Mouse (Mus musculus): ENCODE measurements around the gene Vstm2l. TPM values are rescaled to one million over a fixed set of nuclear protein-coding genes. Genes with fewer than 3 reads are reported as not detected.

The Vstm2l gene
- total and polyA plus RNA-seq, 2 experiments from 2014 or later = not detected

DNA sequence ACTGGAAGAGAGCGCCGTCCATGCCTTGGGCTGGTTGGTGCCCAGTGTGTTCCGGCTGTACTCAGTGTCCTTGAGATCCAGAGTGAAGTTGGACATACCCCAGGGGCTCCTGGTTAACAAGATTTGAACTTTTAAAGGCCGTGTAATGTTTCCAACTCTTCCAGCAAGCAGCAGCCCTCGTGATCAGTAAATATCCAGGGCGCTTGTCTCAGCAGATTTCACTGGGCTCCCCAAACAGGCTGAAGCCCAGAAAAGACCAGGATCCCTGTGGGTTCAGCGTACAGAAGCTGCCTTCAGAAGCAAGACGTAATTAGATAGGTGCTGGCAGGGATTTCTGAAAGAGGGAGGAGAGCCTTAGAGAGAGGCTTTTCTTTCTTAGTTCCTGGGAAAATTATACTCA, 39.3 kb upstream of the Vstm2l start:
- WGBS = 83% methylated on average over 8 of the region's 8 CpGs
- Histone ChIP-seq H3K4me1 (ENCODE audit: control insufficient read depth, insufficient read depth) (no peaks in the 10 kb centered on the region), H3K9me3 (replicated peaks; ENCODE audit: control insufficient read depth, low read length) (no peaks in the 10 kb centered on the region), H3K4me2 (ENCODE audit: low read depth, low read length) (no peak overlapping the region), H3K36me3 (replicated peaks; ENCODE audit: control insufficient read depth, insufficient read depth, low read length) (0 out of 2 replicates have a peak, but pooled peaks cover 6% of the 10 kb centered on the region), H3K4me3 (ENCODE audit: low read depth, low read length) (no peak overlapping the region), H3K27me3 (ENCODE audit: control insufficient read depth, insufficient read depth, low read length) (no peaks in the 10 kb centered on the region), H3K9ac (replicated peaks; ENCODE audit: low read depth, low read length) (no peak overlapping the region), H3K27ac (ENCODE audit: low read depth) (no peak overlapping the region)
- no peak for TF ChIP-seq CTCF (IDR thresholded peaks at IDR 0.05; ENCODE audit: low read depth)
- TF ChIP-seq EP300 (IDR thresholded peaks at IDR 0.05; ENCODE audit: low read depth) = no peak
- DNase-seq (ENCODE audit: low spot score) (no peak), ATAC-seq (ENCODE audit: insufficient read depth, low read depth) (no peak)

DNA sequence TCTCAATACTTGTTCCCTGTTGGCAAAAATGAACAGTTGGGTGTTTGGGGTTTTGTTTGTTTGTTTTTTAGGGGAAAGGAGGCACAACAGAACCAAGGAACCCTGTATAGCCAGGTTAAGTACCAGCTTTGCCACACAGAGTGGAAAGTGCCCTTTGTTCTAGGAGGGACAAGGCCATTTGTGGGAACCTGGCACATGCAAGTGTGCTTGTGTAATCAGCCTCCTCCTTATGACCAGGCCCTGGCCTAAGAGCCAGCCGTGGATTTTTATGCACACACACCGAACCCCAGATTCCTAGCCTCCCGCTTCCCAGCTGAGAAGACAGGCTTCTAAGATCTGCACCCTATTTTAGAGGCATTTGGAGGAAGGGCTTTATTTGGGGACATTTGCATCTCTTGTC, 37.1 kb upstream of the Vstm2l start:
- ATAC-seq (ENCODE audit: insufficient read depth, low read depth) (no peak), DNase-seq (ENCODE audit: low spot score) (no peak)
- TF ChIP-seq EP300 (IDR thresholded peaks at IDR 0.05; ENCODE audit: low read depth) = no peak
- no peak for TF ChIP-seq CTCF (IDR thresholded peaks at IDR 0.05; ENCODE audit: low read depth)
- no peak overlapping the region for H3K4me3 ChIP-seq (ENCODE audit: low read depth, low read length)
- no peak overlapping the region for H3K9ac ChIP-seq (replicated peaks; ENCODE audit: low read depth, low read length)
- no peaks in the 10 kb centered on the region for H3K9me3 ChIP-seq (replicated peaks; ENCODE audit: control insufficient read depth, low read length)
- no peaks in the 10 kb centered on the region for H3K4me1 ChIP-seq (ENCODE audit: control insufficient read depth, insufficient read depth)
- H3K27ac ChIP-seq (ENCODE audit: low read depth) = no peak overlapping the region
- 90% methylated on average over 3 of the region's 3 CpGs for WGBS
- H3K36me3 ChIP-seq (replicated peaks; ENCODE audit: control insufficient read depth, insufficient read depth, low read length) = no peaks in the 10 kb centered on the region
- H3K27me3 ChIP-seq (ENCODE audit: control insufficient read depth, insufficient read depth, low read length) = no peaks in the 10 kb centered on the region
- no peak overlapping the region for H3K4me2 ChIP-seq (ENCODE audit: low read depth, low read length)

DNA sequence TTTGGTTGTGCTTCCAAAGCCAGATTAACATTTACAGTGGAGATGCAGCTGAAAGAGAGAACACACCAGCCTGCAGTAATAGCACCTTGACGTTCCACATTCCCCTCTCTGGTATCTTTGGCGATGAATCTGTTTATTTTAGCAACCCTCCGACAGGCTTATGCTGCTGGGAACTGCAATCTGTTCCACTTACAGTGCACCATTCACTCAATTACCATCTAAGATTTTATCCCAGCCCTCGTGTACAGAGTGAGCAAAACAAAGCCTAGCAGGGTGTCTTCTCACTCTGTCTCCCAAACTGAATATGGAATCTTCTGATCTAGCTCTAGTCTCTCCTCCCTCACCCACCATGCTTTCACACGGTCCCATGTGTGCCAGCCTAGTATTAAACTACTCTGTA, 36.5 kb upstream of the Vstm2l start:
- H3K27me3 ChIP-seq (ENCODE audit: control insufficient read depth, insufficient read depth, low read length) = no peaks in the 10 kb centered on the region

GRCm38 (mm10) chr2:157881939-157882338, 32.5 kb upstream of the Vstm2l start:
- no peak overlapping the region for H3K27ac ChIP-seq (ENCODE audit: low read depth)

More for the DNA sequence above, 36.5 kb upstream of the Vstm2l start:
- WGBS = 50% methylated on average over 5 of the region's 5 CpGs
- H3K4me2 ChIP-seq (ENCODE audit: low read depth, low read length) = no peak overlapping the region
- H3K9me3 ChIP-seq (replicated peaks; ENCODE audit: control insufficient read depth, low read length) = no peaks in the 10 kb centered on the region
- no peaks in the 10 kb centered on the region for H3K4me1 ChIP-seq (ENCODE audit: control insufficient read depth, insufficient read depth)
- no peak overlapping the region for H3K4me3 ChIP-seq (ENCODE audit: low read depth, low read length)
- ATAC-seq (ENCODE audit: insufficient read depth, low read depth) = no peak
- DNase-seq (ENCODE audit: low spot score) = no peak
- no peak overlapping the region for H3K27ac ChIP-seq (ENCODE audit: low read depth)
- no peaks in the 10 kb centered on the region for H3K36me3 ChIP-seq (replicated peaks; ENCODE audit: control insufficient read depth, insufficient read depth, low read length)
- TF ChIP-seq EP300 (IDR thresholded peaks at IDR 0.05; ENCODE audit: low read depth) (no peak), CTCF (IDR thresholded peaks at IDR 0.05; ENCODE audit: low read depth) (no peak)
- H3K9ac ChIP-seq (replicated peaks; ENCODE audit: low read depth, low read length) = no peak overlapping the region

GRCm38 (mm10) chr2:157887275-157888025, 27.0 kb upstream of the Vstm2l start:
- no peak overlapping the region for H3K27ac ChIP-seq (ENCODE audit: low read depth)
- no peaks in the 10 kb centered on the region for H3K4me1 ChIP-seq (ENCODE audit: control insufficient read depth, insufficient read depth)
- ATAC-seq (ENCODE audit: insufficient read depth, low read depth) (no peak), DNase-seq (ENCODE audit: low spot score) (no peak)
- peaks cover 32% of the 10 kb centered on the region for H3K36me3 ChIP-seq (replicated peaks; ENCODE audit: control insufficient read depth, insufficient read depth, low read length)
- no peaks in the 10 kb centered on the region for H3K27me3 ChIP-seq (ENCODE audit: control insufficient read depth, insufficient read depth, low read length)
- H3K4me3 ChIP-seq (ENCODE audit: low read depth, low read length) = no peak overlapping the region
- H3K4me2 ChIP-seq (ENCODE audit: low read depth, low read length) = no peak overlapping the region
- no peak overlapping the region for H3K9ac ChIP-seq (replicated peaks; ENCODE audit: low read depth, low read length)
- TF ChIP-seq CTCF (IDR thresholded peaks at IDR 0.05; ENCODE audit: low read depth) (no peak), EP300 (IDR thresholded peaks at IDR 0.05; ENCODE audit: low read depth) (no peak)
- 63% methylated on average over 10 of the region's 10 CpGs for WGBS
- no peaks in the 10 kb centered on the region for H3K9me3 ChIP-seq (replicated peaks; ENCODE audit: control insufficient read depth, low read length)

More at GRCm38 (mm10) chr2:157881939-157882338, 32.5 kb upstream of the Vstm2l start:
- Histone ChIP-seq H3K9me3 (replicated peaks; ENCODE audit: control insufficient read depth, low read length) (no peaks in the 10 kb centered on the region), H3K4me3 (ENCODE audit: low read depth, low read length) (no peak overlapping the region), H3K4me2 (ENCODE audit: low read depth, low read length) (no peak overlapping the region), H3K36me3 (replicated peaks; ENCODE audit: control insufficient read depth, insufficient read depth, low read length) (peaks cover 23% of the 10 kb centered on the region), H3K4me1 (ENCODE audit: control insufficient read depth, insufficient read depth) (no peaks in the 10 kb centered on the region), H3K27me3 (ENCODE audit: control insufficient read depth, insufficient read depth, low read length) (no peaks in the 10 kb centered on the region), H3K9ac (replicated peaks; ENCODE audit: low read depth, low read length) (no peak overlapping the region)
- no peak for TF ChIP-seq EP300 (IDR thresholded peaks at IDR 0.05; ENCODE audit: low read depth)
- TF ChIP-seq CTCF (IDR thresholded peaks at IDR 0.05; ENCODE audit: low read depth) = no peak
- no peak for ATAC-seq (ENCODE audit: insufficient read depth, low read depth)
- 23% methylated on average over 11 of the region's 11 CpGs for WGBS
- no peak for DNase-seq (ENCODE audit: low spot score)

- H3K4me2 ChIP-seq (ENCODE audit: low read depth, low read length) = no peak overlapping the region
- no peaks in the 10 kb centered on the region for H3K9me3 ChIP-seq (replicated peaks; ENCODE audit: control insufficient read depth, low read length)
- DNase-seq (ENCODE audit: low spot score) (no peak), ATAC-seq (ENCODE audit: insufficient read depth, low read depth) (no peak)
- peaks cover 15% of the 10 kb centered on the region for H3K36me3 ChIP-seq (replicated peaks; ENCODE audit: control insufficient read depth, insufficient read depth, low read length)
- H3K4me1 ChIP-seq (ENCODE audit: control insufficient read depth, insufficient read depth) = no peaks in the 10 kb centered on the region
- H3K27ac ChIP-seq (ENCODE audit: low read depth) = no peak overlapping the region
- WGBS = 72% methylated on average over 6 of the region's 6 CpGs
- no peak overlapping the region for H3K4me3 ChIP-seq (ENCODE audit: low read depth, low read length)
- no peak for TF ChIP-seq CTCF (IDR thresholded peaks at IDR 0.05; ENCODE audit: low read depth)
- no peak for TF ChIP-seq EP300 (IDR thresholded peaks at IDR 0.05; ENCODE audit: low read depth)
- no peaks in the 10 kb centered on the region for H3K27me3 ChIP-seq (ENCODE audit: control insufficient read depth, insufficient read depth, low read length)
- no peak overlapping the region for H3K9ac ChIP-seq (replicated peaks; ENCODE audit: low read depth, low read length)
Observed at GRCm38 (mm10) chr2:157891166-157891565, 23.3 kb upstream of the Vstm2l start.

Data from heart, postnatal 0 days (tissue).